Mouse (Mus musculus) heart, adult 2 months (tissue): ENCODE measurements at regions not wholly inside any gene's neighbourhood (a gene's known extent, or its start where the extent isn't known, plus 50 kb on each side); places are given as distances from the start of the nearest gene placed in this dataset.

Source experiments
- EP300 ChIP-seq: fragments of 200-500 bp; IDR thresholded peaks from 2 replicates; pipeline ENCODE4 v1.6.1; 2011; ENCODE audit warnings: low read depth, low read length, control low read depth; ENCODE audit not compliant: insufficient read depth
- POLR2A ChIP-seq: fragments of 200-500 bp; IDR thresholded peaks from 2 replicates; pipeline ENCODE4 v1.6.1; 2011; ENCODE audit warnings: mild to moderate bottlenecking, low read depth, low read length, control low read depth; ENCODE audit not compliant: insufficient read depth

- no peak for TF ChIP-seq POLR2A
- TF ChIP-seq EP300: no peak
Measured at GRCm38 (mm10) chr19:28199385-28199784, 188.4 kb upstream of the Rfx3 start.
